Mouse (Mus musculus) bone marrow macrophage, adult 2 months (primary cell): Measurements from ENCODE around the gene Gm8271.
"Not testable (repeated sequence)": the region's sequence is repeated elsewhere in the genome, so short reads cannot be mapped to it uniquely, and the experiment has no call there.

ENCODE experiments used
- CTCF ChIP-seq: IDR thresholded peaks from 2 replicates; pipeline ENCODE4 v1.5.1; 2012; ENCODE audit warnings: low read depth, mild to moderate bottlenecking, low read length, moderate library complexity
- POLR2A ChIP-seq: IDR thresholded peaks from 2 replicates; pipeline ENCODE4 v1.6.1; 2012; ENCODE audit warnings: mild to moderate bottlenecking, low read depth, low read length, borderline replicate concordance

DNA sequence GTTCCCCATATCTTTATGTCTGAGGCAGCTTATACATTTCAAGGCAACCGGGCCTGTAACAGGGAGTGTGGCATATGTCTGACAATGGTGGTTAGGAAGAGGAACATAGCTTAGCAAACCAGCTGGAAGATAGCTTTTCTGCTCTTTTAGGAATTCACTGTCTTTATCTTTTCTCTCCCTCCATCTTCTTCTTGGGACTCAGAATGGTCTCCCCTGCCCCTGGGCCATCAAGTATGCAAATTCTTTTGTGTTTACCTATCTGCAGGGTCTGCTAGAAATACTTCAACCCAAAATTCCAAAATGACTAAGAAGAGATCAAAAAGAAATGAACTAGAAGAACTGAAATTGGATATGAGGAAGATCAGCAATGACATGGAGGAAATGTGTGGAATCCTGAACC lies 21.4 kb upstream of the Gm8271 start, which contains the start of gene Gm3317:
- TF ChIP-seq POLR2A, CTCF: not testable (repeated sequence)
